Mouse (Mus musculus) hindbrain, postnatal 0 days (tissue): ENCODE measurements around the gene Eng. TPM values are rescaled to one million over a fixed set of nuclear protein-coding genes. Genes with fewer than 3 reads are reported as not detected.

Source experiments
- ATAC-seq: fragments of 200-750 bp; cut with Nextera tagmentation; 2 replicates; pipeline ENCODE4 v1.8.0; 2017; ENCODE audit warnings: mild to moderate bottlenecking, moderate TSS enrichment, moderate library complexity
- DNase-seq: peaks from one replicate; pipeline ENCODE4 v3.0.0-alpha.2; 2015; ENCODE audit warnings: low spot score
- H3K27ac ChIP-seq: fragments of 300-500 bp; sonication (generic); 2 replicates; pipeline ENCODE4 v1.5.1; 2014; ENCODE audit warnings: mild to moderate bottlenecking
- H3K27me3 ChIP-seq: fragments of 300-500 bp; sonication (generic); 2 replicates; pipeline ENCODE4 v1.6.1; 2014; ENCODE audit warnings: low read length, mixed read lengths; ENCODE audit not compliant: insufficient read depth
- H3K36me3 ChIP-seq: fragments of 300-500 bp; sonication (generic); 2 replicates; pipeline ENCODE4 v1.6.1; 2014; ENCODE audit warnings: low read length, mixed read lengths; ENCODE audit not compliant: insufficient read depth
- H3K4me1 ChIP-seq: fragments of 300-500 bp; sonication (generic); 2 replicates; pipeline ENCODE4 v1.6.1; 2014; ENCODE audit warnings: antibody characterized with exemption, low read length, mixed read lengths; ENCODE audit not compliant: insufficient read depth
- H3K4me2 ChIP-seq: fragments of 300-500 bp; sonication (generic); 2 replicates; pipeline ENCODE4 v1.6.1; 2014; ENCODE audit warnings: low read depth, mild to moderate bottlenecking, low read length, moderate library complexity, mixed read lengths
- H3K4me3 ChIP-seq: fragments of 300-500 bp; sonication (generic); 2 replicates; pipeline ENCODE4 v1.5.1; 2014; ENCODE audit warnings: low read length
- H3K9ac ChIP-seq: fragments of 300-500 bp; sonication (generic); replicated peaks from 2 replicates; pipeline ENCODE4 v1.6.1; 2014; ENCODE audit warnings: mild to moderate bottlenecking, low read length, moderate library complexity, mixed read lengths
- H3K9me3 ChIP-seq: fragments of 300-500 bp; sonication (generic); 2 replicates; pipeline ENCODE4 v1.6.1; 2016; ENCODE audit warnings: low read length, mixed read lengths
- CTCF ChIP-seq: IDR thresholded peaks from 2 replicates; pipeline ENCODE4 v1.5.1; 2016; ENCODE audit warnings: antibody characterized with exemption, control low read depth, low read depth
- WGBS: fragments of 180-500 bp; shearing (Covaris S2); extraction: QIAGEN DNeasy Blood & Tissue Kit; methylation state at CpG from one replicate; pipeline ENCODE4 v1.1.7; 2014; 5-methylcytosine and 5-hydroxymethylcytosine counted together
- polyA plus RNA-seq: library from polyadenylated mRNA; unstranded; fragments of >200 nt; fragmentation: Nextera tagmentation; extraction: Ambion mirVana; gene quantifications from 2 replicates; pipeline ENCODE4 v1.2.1, GENCODE M21; 2015
- total RNA-seq: library from RNA; depleted of rRNA; stranded (reverse); fragments of >200 nt; gene quantifications from 2 replicates; pipeline ENCODE4 v1.2.3, GENCODE M21; 2014

Gene Eng
- total and polyA plus RNA-seq, 2 experiments from 2014 or later = 23.7 TPM

- DNase-seq (no peak), ATAC-seq (no peak)
- no peaks in the 10 kb centered on the region for H3K27me3 ChIP-seq
- no peaks in the 10 kb centered on the region for H3K36me3 ChIP-seq
- H3K4me2 ChIP-seq = no peak overlapping the region
- H3K27ac ChIP-seq = 0 out of 2 replicates have a peak overlapping the region, but pooled peaks have one; percentile 73
- TF ChIP-seq CTCF = no peak
- no peak overlapping the region for H3K4me3 ChIP-seq
- H3K9me3 ChIP-seq = no peaks in the 10 kb centered on the region
- 72% methylated on average over 20 of the region's 20 CpGs for WGBS
- H3K4me1 ChIP-seq = peaks cover 29% of the 10 kb centered on the region
- H3K9ac ChIP-seq = no peak overlapping the region
Observed at GRCm38 (mm10) chr2:32627266-32628043, 18.9 kb upstream of the Eng start.

GRCm38 (mm10) chr2:32628044-32628550 lies 18.3 kb upstream of the Eng start:
- DNase-seq = no peak
- WGBS = 65% methylated on average over 4 of the region's 4 CpGs
- Histone ChIP-seq H3K27me3 (no peaks in the 10 kb centered on the region), H3K9ac (peak overlapping the region; percentile 18; the same call in 1 of the 2 replicates), H3K4me1 (peaks cover 29% of the 10 kb centered on the region), H3K4me3 (no peak overlapping the region), H3K36me3 (no peaks in the 10 kb centered on the region), H3K27ac (peak overlapping the region; percentile 73; the same call in 1 of the 2 replicates), H3K9me3 (no peaks in the 10 kb centered on the region), H3K4me2 (no peak overlapping the region)
- no peak for TF ChIP-seq CTCF
- no peak for ATAC-seq

- H3K4me1 ChIP-seq = peaks cover 29% of the 10 kb centered on the region
- H3K27ac ChIP-seq = peak overlapping the region; percentile 73
- no peaks in the 10 kb centered on the region for H3K9me3 ChIP-seq
- H3K4me2 ChIP-seq = peak overlapping the region; percentile 27
- ATAC-seq (peak; percentile 60), DNase-seq (peak; percentile 83)
- H3K9ac ChIP-seq = peak overlapping the region; percentile 18; the same call in 1 of the 2 replicates
- H3K27me3 ChIP-seq = no peaks in the 10 kb centered on the region
- 14% methylated on average over 5 of the region's 5 CpGs for WGBS
- no peak overlapping the region for H3K4me3 ChIP-seq
- H3K36me3 ChIP-seq = no peaks in the 10 kb centered on the region
- no peak for TF ChIP-seq CTCF
Observed at GRCm38 (mm10) chr2:32628729-32629128, 17.7 kb upstream of the Eng start.

- peak overlapping the region; percentile 18; the same call in 1 of the 2 replicates for H3K9ac ChIP-seq
Observed at GRCm38 (mm10) chr2:32629276-32629976, 17.0 kb upstream of the Eng start.

DNA sequence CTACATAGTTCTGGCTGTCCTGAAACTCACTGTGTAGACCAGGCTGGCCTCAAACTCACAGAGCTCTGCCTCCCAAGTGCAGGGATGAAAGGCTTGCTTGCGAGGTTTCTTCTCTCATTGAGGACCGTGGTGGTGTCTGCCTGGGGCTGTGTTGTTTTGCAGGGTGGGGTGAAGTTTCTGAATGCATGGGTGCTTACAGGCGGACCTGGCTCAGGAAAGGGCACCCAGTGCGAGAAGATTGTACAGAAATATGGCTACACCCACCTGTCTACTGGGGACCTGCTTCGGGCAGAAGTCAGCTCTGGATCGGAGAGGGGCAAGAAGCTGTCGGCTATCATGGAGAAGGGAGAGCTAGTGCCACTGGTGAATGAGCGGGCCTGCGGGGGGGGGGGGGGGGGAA lies 16.4 kb upstream of the Eng start:
- ATAC-seq (no peak), DNase-seq (no peak)
- Histone ChIP-seq H3K4me2 (peak overlapping the region; percentile 27), H3K27ac (peak overlapping the region; percentile 73; the same call in 1 of the 2 replicates), H3K4me3 (no peak overlapping the region), H3K36me3 (no peaks in the 10 kb centered on the region), H3K9ac (no peak overlapping the region), H3K9me3 (no peaks in the 10 kb centered on the region), H3K27me3 (no peaks in the 10 kb centered on the region), H3K4me1 (peaks cover 29% of the 10 kb centered on the region)
- WGBS = 69% methylated on average over 7 of the region's 9 CpGs
- no peak for TF ChIP-seq CTCF

More at GRCm38 (mm10) chr2:32629276-32629976, 17.0 kb upstream of the Eng start:
- peak overlapping the region; percentile 73 for H3K27ac ChIP-seq
- H3K4me2 ChIP-seq = peak overlapping the region; percentile 27
- no peaks in the 10 kb centered on the region for H3K9me3 ChIP-seq
- H3K27me3 ChIP-seq = no peaks in the 10 kb centered on the region
- WGBS = 29% methylated on average over 9 of the region's 9 CpGs
- no peak overlapping the region for H3K4me3 ChIP-seq
- ATAC-seq (peak; percentile 64), DNase-seq (peak; percentile 86)
- no peaks in the 10 kb centered on the region for H3K36me3 ChIP-seq
- 0 out of 2 replicates have a peak, but pooled peaks have one; percentile 13 for TF ChIP-seq CTCF
- H3K4me1 ChIP-seq = peaks cover 29% of the 10 kb centered on the region

GRCm38 (mm10) chr2:32631046-32631445 lies 15.3 kb upstream of the Eng start:
- no peak overlapping the region for H3K27ac ChIP-seq
- H3K9ac ChIP-seq = no peak overlapping the region
- no peak for TF ChIP-seq CTCF
- H3K4me3 ChIP-seq = no peak overlapping the region
- DNase-seq (no peak), ATAC-seq (no peak)
- no peaks in the 10 kb centered on the region for H3K36me3 ChIP-seq
- H3K4me2 ChIP-seq = peak overlapping the region; percentile 16; the same call in 1 of the 2 replicates
- whole genome bisulfite sequencing = 83% methylated on average over 10 of the region's 10 CpGs
- H3K9me3 ChIP-seq = no peaks in the 10 kb centered on the region
- H3K27me3 ChIP-seq = no peaks in the 10 kb centered on the region
- peaks cover 19% of the 10 kb centered on the region for H3K4me1 ChIP-seq
